Mouse (Mus musculus) layer of hippocampus, postnatal 10 days (tissue): Measurements from ENCODE around the gene Gm49322. TPM values are rescaled to one million over a fixed set of nuclear protein-coding genes. Genes with fewer than 3 reads are reported as not detected.
A peak's percentile ranks its signal among the peaks of the same experiment; 100 is the strongest.
"Not testable (repeated sequence)": the region's sequence is repeated elsewhere in the genome, so short reads cannot be mapped to it uniquely, and the experiment has no call there.

Experiments used
- DNase-seq, 2 experiments: peaks; one replicate each; pipeline ENCODE4 v3.0.0; 2021; ENCODE audit warnings: low spot score in 2 of 2
- long read RNA-seq: library from polyadenylated mRNA; stranded (forward); transcript quantifications from one replicate; pipeline ENCODE4 v2.0.0, GENCODE M21; 2023
- total RNA-seq, 2 experiments: library from RNA; stranded (reverse); gene quantifications; 2 replicates each; pipeline ENCODE4 v1.2.3; 2021

The Gm49322 gene
- 1 to 10 TPM; 2.6 to 3.0 TPM for total RNA-seq
- long read RNA-seq, full-length matches to known transcripts: 1 of 8 reads
- long read RNA-seq, partial matches to known transcripts: 0 of 8 reads
- long read RNA-seq, other reads (novel, unspliced or antisense): 7 of 8 reads

DNA sequence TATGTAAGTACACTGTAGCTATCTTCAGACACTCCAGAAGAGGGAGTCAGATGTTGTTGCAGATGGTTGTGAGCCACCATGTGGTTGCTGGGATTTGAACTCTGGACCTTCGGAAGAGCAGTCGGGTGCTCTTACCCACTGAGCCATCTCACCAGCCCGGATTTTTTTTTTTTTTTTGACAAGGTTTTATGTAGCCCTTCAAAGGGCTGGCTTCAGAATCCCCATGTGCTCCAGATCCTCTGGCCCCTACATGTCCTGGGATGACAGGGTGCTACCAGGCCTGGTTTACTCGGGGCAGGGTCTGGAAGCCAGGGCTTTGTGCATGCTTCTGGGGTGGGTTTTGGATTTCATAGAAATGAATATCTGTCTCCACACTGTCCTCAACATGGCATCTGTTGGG lies at the start of gene Gm49322:
TSS of gene Gm49322 (plus strand) at position 301 of the 400 bp plus-strand sequence.
- DNase-seq: not testable (repeated sequence)

DNA sequence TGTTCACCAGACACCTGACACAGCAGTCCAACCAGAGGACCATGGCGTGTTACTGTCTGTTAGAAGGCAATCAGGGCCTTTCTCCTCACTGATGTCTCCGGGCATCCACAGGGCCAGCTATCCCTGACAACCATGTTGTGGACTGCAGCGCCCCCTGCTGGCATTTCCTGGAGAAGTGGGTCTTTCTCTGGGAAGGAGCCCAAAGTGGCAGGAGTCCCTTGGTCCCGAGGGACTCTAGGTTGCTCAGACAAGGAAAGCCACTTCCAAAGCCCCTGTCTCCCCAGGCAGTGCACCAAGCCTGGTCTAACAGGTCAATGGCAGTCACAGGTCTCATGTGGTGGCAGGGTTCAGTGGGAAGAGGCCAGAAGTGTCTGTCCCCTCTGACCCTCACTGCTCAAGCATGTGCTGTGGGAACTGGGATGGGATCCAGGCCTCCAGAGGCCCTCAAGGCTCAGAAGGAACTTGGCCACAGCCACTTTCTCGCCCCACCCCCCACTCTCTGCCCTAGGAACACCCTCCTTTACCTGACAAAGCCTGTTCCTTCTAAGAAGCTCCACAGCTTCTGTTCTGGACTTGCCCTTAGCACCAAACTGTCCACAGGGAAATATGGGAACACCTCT lies 48.4 kb upstream of the Gm49322 start:
- DNase-seq: peak; percentile 86 to 87

DNA sequence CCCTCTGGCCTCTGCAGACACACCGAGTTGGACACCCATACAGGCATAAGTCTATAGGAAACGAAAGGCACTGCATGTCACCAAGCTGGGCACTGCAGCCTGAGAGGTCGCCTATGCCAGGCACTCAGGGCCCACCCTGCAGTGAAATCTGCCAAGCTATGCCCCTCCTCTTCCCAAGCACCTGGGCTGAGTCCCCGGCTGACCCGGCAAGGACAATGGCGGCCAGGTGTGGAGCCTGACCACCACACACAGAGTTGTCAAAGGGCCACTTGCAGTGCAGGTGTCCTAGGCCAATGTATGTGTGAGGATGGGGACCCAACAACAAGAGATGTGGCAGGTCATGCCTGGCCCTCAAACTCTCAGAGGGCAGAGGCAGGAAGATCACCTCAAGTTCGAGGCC lies 46.4 kb upstream of the Gm49322 start:
- no peak for DNase-seq

DNA sequence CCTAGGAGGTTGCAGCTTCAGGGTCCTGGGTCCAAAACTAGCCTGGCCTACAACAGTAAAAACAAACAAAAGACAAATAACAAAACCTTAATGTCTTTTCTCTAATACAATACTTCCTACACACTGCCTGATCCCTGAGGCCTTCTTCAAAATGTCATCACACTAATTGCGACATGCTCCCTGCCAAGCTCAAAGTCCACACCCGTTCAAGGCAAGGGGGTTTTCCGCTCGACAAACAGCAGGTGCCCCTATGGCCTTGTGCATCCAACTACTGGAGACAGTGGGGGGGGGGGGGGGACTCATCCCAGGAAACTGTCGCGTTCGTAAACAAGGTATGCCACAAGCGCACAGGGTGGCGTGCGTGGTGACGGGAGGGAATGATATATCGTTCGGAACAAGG lies 45.2 kb upstream of the Gm49322 start:
- DNase-seq: no peak

DNA sequence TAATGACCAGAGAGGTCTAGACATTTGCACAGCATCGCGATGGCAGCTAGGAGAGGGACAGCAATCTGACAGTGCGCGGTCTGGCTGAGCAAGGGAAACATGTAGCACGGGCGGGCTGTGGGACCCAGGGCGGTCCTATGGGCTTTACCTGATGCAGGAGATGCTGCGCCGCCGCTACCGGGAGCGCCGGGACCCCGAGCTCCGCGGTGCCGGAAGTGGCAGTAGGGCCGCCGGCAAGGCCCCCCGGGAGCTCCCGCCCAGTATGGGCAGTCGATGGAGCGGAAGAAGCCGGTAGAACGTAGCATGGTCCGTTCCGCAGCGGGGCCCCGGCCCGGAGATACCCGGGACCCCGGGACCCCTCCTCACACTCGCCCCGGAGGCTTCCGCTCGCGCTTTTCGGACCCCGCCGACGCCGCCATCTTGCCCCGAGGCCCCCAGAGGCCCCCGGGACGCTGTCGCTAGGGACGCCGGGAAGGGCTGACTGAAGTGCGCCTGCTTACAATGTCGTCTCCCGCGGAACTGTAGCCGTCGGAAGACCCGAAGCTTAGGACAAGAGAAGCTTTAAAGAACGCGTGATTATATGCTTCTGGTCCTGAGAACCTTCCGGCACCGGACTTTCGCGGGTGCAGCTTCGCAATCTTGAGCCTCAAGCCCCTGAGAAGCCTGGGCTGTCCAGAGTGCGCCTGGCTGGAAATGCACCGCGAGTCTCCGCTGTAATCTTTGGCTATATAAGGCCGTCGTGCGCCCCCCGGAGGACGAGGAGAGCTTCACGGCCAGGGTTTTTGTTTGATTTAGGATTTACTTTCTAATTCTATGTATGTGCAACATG lies 44.5 kb upstream of the Gm49322 start, which contains the start of gene Rexo1:
TSS of gene Rexo1 (minus strand) at position 445 of the 829 bp plus-strand sequence.
- peak; percentile 92 to 96 for DNase-seq

DNA sequence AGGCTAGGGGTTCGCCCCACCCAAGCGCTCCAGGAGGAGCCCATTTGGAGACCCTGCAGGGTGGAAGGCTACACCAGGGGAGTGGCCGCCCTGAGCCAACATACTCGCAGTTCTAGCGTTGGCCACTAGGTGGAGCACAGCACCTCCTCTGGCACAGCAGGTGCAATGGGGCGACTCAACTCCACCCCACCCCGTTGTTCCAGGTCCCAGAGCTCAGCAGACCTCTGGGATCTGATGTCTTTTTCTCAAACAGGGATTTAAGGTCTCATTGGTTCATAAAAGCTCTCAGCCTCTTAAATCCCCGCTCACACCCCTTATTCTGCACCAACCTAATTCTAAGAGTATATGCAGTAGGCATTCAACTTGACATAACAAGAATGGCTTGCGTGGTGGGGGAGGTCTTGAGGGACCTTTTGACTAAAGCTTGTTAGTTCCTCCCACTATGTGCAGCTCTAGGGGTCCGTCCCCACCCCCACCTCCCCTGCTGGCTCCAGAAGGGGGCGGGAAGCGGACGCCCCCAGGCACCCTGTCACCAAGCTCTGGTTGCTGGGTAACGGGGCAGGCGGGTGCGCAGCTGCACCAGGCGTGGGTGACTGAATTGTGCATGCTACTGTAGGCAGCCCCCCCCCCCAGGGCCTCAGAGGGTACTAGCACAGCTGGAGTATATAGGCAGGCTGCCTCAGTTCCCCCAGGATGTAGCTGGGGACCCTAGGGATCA lies 39.3 kb upstream of the Gm49322 start:
- peak; percentile 96 to 97 for DNase-seq

DNA sequence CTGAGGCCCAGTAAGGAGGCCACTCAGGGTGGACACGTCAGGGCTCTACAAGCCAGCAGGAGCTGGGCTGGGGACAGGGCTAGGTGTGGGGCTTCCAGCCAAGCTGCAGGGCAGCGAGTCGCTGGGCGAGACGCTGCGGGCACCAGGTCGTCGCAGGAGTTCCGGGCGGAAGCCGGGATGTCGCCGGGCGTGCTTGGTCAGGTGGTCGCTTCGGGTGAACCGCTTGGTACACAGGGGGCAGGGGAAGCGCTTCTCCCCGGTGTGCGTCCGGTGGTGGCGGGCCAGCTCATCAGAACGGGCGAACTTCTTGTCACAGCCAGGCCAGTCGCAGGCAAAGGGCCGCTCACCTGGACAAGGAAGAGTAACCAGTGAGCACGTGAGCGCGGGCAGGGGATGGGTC lies 36.9 kb upstream of the Gm49322 start:
- DNase-seq: no peak

DNA sequence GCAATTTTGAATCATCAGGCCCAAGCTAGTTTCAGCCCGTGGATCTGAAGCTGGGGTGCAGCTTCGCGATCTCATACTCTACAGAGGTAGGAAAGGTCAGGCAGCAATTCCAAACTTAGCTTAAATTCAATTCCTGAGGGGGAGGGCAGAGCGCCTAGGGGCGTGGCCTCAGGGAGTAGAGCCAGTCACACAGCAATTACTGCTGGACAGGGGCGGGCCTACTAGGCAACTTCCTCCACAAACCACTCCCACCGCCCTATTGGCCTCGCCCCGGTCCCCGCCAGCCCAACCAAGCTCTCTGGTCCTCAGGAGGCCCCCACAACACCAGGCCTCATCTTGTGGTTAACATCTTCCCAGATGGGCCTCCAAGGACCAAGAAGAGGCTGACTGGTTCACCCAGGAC lies 36.2 kb upstream of the Gm49322 start:
- no peak for DNase-seq

DNA sequence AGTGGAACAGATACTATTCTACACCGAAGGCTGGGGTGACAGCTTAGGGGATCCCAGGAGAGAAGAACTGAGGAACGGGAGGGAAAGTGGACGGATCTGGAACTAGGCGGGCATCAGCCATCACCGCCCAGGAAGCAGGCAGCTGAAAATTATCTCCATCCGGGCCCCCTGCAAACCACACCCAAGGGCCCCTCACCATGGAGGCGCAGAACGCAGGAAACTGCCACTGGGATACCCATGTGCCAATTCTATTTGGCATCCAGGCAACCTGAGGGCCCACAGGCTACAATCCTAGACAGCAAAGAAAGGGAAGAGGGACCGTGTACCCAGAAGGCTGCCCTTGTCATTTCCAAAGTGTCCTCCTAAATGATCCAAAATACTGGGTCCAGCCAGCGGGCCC lies 35.4 kb upstream of the Gm49322 start:
- DNase-seq: no peak

DNA sequence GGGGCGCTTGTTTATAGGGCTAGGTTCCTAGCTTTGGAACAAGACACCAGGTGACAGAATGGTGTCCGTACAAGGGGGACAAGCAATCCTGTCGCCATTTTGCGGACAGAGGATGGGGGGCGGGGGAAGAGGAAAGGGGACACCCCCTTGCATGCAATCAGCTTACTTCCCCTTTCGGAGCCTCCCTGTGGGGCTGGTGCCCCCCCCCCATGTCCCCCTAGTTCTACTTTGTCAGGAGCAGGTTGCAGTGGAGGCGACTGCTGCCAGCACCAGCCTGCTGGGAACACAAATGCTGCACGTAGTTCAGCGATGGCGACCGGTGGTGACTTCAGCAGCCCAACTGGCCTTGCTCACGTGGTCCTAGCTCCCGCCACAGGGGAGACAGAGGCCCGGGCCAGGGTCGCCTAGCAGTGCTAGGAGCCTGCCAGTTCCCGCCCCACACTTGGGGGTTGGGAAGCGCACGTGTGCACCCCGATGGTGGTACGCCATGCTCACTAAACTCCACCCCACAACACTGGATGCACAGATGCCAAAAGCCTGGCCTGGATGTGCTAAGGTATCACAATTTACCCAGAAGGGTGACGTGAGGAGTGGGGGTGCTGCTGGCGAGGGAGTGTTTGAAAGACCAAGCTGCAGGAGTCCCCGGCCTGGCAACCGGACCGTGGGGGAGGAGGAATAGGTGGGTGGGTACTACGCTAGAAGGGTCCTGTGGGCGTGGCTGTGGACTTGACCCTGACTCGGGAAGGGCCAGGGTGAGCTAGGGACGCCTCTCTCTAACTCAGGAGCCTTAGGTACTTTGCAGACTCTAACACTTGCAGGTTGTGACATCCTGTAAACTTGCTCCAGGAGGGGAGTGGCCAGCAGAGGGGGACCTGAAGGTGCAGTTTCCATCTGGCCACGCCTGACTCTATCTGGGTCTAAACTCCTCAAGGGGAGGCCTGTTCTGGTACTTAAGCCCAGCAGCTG lies 34.7 kb upstream of the Gm49322 start:
- peak; percentile 71 to 72 for DNase-seq

DNA sequence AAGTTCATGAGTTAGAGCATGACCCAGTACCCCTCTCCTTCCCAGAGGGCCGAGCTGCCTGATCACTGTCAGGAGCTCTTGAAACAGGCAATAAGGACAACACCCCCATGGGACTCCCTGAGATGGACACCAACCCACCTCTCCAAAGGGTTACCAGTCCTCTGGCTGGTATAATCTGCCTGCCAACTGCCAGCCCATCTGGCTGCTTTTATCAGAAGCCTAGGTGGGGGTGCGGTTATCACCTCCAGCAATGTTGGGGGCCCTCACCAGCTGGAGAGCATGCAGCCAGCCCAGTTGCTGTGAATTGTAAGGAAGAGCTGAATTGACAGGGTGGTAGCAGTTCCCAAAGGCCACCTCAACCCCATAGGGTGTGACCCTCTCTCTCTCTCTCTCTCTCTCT lies 33.3 kb upstream of the Gm49322 start:
- DNase-seq: peak in 1 of 2 experiments; percentile 16

DNA sequence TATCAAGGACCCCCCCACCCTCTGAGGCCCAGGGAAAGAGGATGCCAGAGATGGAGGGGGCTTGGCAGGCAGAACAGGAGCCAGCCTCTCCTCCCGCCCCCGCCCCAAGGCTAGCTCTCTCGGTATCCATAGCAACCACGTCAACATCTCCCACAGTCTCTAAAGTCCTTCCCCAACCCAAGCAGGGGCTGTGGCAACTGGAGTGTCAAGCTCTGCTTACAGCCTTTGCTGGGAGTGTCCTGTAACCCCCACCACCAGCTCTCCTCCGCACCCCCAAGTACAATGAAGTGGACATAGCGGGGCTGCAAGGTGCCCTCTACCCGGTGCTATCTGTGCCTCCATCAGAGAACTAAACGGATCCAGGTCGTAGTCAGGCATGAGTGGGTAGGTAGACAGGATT lies 31.9 kb upstream of the Gm49322 start:
- DNase-seq: no peak

DNA sequence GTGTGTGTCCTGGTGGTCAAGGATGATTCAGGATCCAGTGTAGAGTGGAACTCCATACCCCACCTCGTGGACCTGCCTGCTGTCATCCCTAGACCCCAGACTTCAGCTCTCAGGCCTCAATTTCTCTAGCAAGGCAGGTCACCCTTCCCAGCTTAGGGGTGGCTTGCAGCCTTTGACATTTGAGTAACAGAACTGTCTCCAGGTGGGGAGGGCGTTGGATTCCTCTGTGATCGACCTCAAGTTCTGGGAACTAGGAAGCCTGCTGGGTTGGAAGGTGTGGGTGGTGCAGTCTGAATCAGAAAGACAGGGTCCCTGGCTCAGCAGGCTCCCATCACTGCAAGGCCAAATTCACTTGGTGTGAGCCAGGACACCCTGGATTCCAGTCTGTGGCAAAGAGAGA lies 30.9 kb upstream of the Gm49322 start:
- peak; percentile 22 to 29 for DNase-seq

DNA sequence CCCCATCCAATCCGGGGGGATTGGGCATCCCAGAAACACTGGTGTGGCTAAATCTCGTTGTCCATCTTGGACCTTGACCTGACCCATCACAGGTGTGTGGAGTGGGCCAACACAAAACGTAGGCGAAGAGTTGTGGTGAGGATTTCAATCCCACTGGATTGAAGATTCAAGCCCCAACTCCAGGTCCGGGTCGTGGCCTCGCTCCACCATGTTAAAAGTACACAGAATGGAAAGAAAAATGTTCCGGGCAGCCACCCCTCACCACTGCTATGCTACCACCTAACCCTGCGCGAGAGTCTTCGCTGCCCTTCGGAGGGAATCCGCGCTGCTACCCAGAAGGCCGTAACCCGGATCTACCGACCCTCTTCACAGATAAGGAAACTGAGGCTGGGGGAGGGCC lies 29.9 kb upstream of the Gm49322 start:
- DNase-seq: peak; percentile 8 to 31

DNA sequence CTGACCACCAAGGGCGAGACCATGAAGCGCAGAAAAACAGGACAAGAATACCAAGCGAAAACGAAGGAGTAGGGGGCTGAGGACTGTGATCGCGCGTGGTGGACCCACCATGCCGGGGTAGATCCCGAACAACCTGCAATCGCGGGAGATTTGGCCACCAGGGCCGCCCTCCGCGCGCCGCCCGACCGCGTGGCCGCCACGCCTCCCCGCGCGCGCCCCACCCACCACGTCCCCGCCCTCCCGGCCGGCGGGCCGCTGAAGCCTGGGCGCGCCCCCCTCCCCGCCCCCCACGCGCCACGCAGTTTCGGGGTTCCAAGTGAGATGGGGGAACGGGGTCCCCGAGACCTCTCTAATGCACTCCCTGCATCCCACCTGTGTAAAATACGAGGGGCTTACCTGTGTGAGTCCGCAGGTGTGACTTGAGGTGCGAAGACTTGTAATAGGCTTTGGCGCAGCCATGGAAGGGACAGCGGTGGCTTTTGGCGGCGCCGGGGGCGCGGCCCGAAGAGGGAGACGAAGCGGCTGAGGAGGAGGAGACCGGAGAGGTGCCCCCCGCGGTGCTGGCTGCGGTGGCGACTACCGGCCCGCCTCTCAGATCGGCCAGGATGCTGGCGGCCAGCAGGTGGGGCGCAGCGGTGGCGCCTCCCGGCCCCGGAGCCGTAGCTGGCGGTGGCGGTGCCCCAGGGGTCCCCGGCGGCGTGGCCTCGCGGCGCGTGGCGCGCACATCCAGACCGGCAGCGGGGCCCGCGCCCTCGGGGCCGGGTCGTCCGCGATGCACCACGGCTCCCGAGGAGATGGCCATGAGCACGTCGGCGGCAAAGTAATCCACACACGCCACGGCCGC lies 29.2 kb upstream of the Gm49322 start:
- peak; percentile 60 to 72 for DNase-seq

DNA sequence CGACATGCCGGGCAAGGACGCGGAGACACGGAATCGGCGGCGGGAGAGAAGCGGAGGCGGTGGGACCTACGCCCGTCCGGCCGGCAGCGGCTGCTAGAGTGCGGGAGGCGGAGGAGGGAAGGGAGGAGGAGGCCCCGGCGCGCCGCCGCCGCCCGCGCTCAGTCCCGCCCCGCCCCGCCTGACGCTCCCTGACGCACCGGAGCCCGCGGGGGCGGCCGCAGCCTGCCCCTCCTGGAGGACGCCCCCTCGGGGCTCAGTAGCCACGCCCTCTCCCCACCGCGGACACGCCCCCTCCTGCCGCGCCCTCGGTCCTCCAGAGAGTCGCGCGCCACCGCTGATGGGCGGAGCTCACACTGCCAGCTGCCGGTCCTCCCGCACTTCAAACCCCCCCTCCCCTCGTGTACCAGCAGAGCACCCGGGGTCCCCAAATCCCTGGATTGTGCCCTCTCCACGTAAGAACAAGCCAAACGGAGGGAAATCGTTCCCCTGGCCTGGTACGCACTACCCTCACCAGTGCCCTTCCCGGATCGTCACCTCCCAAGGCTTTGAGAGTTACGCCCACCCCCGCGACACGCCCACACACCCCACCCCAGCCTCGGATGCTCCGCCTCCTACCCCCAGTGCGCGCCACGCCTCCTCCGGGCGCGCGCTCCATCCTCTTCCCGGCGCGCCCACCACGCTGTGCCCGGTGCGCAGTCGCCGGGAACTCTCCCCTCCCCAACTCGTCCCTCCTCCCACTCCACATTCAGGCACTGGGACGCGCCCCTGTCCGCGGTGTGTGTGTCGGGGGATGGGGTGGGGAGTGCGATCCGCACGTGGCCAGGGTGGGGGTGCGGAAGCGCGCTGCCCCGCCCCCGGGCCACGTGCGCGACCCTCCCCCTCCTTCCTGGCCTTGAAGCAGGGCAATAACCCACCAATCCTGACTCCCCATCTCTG lies 28.4 kb upstream of the Gm49322 start, which contains the start of gene Klf16:
TSS of gene Klf16 (minus strand) at position 127 of the 936 bp plus-strand sequence.
- DNase-seq: peak; percentile 97 to 98

DNA sequence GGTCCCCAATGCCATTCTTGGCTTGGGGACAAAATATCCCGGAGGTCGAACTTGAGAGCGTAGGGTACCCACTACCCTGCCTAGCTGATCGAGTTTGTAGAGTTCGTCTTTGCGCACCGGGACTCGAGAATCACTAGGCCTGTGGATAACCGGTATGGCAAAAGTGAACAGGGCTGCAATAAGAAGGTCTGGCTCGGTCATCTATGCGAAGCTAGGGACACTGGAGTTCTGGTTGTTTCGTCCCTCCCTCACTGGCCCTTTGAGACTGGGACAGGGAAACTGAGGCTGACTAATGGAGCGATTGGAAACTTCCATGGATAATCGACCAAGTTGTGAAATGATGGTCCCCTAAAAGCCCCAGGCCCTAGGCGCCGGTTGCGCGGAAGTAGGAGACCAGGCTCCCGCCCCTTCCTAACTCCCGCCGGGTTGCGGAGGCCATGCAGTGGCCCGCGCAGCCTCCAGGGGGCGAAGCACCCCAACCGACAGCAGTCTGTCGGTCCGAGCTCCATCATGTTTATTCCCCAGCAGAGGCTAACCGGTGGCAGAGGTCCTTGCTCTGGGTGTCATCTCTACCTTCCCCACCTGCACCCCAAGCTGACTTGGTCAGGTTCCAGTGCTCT lies 27.6 kb upstream of the Gm49322 start:
- peak; percentile 78 to 83 for DNase-seq

DNA sequence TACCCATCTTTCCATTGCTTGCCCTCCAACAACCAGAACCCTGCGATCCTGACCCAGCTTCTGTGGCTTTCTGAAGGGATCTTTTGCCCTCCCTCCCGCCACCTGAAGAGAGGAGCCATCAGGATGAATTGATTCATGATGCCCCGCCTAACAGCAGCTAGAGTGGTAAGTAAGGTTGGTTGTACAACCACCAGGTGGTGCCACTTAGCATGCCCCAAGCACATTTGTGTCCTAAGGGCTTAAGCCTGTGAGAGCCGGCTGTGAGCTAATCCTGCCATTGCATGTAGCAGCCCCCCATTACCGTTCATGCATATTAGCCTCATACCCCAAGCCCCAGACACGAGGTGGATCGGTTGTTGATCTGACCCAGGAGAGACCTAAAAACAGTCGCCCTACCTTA lies 26.9 kb upstream of the Gm49322 start:
- peak in 1 of 2 experiments; percentile 59 for DNase-seq
